Mouse (Mus musculus): Measurements from ENCODE around the gene Sptbn4.

DNA sequence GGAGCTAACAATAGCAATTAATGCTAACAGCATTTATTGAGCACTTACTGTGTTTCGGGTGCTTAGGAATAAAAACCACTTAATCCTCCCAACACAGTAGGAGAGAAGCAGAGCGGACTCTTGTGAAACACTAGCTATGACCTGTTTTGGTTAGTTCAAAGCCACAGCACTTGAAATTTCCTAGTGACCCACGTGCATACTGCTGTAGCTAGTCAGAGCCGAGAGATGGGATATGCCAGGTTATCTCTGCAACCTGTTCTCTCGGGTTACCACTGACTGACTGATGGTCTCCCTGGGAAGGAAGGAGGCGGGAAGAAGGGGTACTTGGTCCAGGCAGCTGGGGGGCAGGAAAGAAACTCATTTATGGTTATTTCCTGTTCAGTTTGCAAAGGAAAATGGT is 13.0 kb upstream of the Sptbn4 start:
- no peak for TF ChIP-seq POLR2A (IDR thresholded peaks at IDR 0.05; ENCODE audit: borderline replicate concordance, extremely low read depth, insufficient read depth, insufficient read length, poor library complexity, severe bottlenecking)
- no peak for TF ChIP-seq CTCF (IDR thresholded peaks at IDR 0.05; ENCODE audit: borderline replicate concordance, extremely low read depth, insufficient read depth, insufficient read length)

All from brain, embryonic 14.5 days (tissue).